Mouse (Mus musculus) spleen, adult 10 weeks (tissue): Measurements from ENCODE around the gene Romo1. TPM values are rescaled to one million over a fixed set of nuclear protein-coding genes. Genes with fewer than 3 reads are reported as not detected.

Source experiments
- polyA plus RNA-seq: library from polyadenylated mRNA; stranded (reverse); fragments of 350-450 nt; fragmentation: Illumina TruSeq; extraction: RNeasy Lipid Tissue Mini Kit (QIAGEN cat#74804); gene quantifications from one replicate; pipeline ENCODE4 v1.2.3, GENCODE M21; 2015; ENCODE audit warnings: low replicate concordance; ENCODE audit not compliant: insufficient read depth

Romo1 gene
- polyA plus RNA-seq = 18.4 TPM

DNA sequence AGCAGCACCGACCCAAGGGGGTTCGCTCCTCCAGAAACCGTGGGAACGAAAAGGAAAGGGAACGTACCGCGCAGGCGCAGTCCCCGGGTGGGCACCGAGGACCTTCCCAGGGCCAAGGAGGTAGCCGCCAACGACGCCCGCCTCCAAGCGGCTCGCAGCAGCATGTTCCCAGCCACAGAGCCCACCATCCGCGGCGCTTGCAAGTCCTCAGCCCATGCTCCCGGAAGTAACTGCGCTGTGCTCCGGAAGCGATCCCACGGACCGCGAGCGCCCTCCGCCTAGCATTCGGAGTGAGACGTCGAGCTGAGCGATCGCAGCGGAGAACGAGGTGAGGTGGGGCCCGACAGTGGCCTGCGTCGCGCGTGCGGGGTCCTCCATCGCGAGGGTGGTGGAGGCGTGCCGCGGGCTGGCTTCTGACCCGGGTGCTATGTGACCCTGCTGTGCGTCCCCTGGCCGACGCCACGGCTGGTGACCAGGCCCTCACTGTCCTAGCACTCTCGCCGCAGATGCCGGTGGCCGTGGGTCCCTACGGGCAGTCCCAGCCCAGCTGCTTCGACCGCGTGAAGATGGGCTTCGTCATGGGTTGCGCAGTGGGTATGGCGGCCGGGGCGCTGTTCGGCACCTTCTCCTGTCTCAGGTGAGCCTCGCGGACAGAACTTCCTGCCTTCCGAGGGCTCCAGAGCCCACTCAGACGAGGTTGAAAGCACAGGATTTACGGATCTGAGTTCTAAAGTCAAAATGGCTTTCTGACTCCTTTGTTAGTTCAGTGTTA, at the start of gene Romo1, which contains the start of gene Nfs1:
TSS of gene Romo1 (plus strand) at position 87 of the 772 bp plus-strand sequence.
TSS of gene Nfs1 (minus strand) at position 234 of the 772 bp plus-strand sequence.

DNA sequence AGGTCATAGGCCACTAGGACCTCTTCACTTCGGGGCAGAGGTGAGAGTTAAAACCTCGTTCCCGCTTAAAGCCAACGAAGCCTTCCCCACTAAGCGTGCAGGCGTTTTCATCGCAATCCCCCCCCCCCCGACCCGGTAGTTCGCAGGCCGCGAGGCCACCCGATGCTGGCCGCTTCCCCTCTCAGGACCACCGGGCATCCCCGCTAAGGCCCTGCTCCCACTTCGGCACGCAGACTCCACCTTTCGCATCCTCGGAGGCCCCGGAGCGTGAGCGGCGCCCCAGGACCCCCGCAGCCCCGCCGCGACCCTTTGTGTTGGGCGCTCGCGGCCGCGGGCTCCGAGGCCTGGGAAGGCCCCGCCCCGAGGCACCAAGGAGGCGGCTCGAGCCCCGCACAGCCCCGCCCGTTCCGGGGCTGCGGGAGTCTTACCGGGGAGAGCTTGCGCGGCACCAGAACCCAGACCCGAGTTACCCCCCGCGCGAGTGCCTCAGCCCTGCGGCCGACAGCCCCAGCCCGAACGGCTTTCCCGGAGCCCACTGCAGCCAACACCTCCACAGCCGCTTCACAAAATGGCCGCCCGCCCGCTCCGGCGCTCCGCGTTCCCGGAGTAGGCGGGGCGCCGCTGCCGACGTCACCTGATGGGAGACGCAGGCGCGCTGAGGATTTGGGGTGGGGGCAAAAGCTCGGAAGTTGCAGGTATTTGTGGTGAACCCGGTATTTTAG, 32.3 kb upstream of the Romo1 start, which contains the start of the genes Cpne1 and Rbm12:
TSS of gene Cpne1 (minus strand) at position 608 of the 722 bp plus-strand sequence.
TSS of gene Rbm12 (minus strand) at position 621 of the 722 bp plus-strand sequence.

DNA sequence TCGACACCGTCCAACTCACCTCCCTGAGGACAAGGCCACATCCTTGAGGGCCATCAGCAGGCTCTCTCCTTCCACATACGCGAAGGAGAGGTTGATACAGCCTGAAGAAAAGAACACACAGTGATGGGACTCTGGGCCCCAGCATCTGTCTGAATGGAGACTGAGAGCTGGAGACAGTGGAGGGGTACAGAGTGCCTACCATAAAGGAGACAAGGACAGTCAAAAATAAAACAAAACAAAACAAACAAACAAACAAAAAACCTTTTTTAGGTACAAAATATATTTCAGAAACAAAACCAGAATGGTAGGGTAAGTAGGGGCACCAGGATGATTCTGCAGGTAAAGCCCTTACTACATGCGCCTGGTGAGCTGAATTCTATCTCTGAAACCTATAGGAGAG, 16.8 kb upstream of the Romo1 start, which contains the start of gene Gm28036:
TSS of gene Gm28036 (minus strand) at position 101 of the 400 bp plus-strand sequence.

DNA sequence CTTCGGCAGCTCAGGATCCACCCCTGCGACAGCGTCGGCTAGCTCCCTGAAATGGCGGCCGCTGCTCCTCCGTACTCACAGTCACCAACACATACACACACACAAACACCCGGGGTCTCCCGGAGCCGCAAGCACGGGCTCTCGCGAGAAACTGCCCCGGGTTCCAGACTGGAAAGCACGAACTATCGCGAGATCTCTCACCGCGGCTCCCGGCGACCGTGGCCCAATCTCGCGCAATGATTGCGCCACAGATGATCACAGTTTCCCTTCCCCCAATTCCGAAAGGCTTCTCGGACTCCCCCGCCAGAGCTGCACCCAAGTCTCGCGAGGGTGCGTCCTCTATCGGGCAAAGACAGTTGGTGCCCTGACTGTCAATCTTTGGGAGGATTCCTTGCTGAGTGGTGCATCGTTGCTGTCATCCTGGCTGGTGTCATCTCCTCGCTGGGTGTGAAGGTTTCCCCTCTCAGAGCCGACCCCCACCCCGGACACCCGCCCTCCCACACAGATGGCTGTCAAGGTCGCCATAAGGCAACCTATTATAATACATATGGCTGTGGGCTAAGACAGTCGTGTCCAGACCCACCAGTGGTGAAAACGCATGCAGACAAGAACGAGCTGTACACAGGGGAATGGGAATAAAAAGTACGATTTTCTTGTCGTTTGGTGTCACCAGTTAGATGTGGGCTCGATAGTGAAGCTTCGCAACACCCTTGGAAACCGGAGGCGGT, 36.4 kb downstream of the Romo1 start, which contains the start of gene Rbm39:
TSS of gene Rbm39 (minus strand) at position 145 of the 728 bp plus-strand sequence.

Other genes with a start within 250 kb of the Romo1 start
- 51.4 TPM for gene Uqcc1, start 213.7 kb upstream of the Romo1 start, polyA plus RNA-seq
- gene Gm15557, start 203.3 kb upstream of the Romo1 start, polyA plus RNA-seq = not detected
- gene Gdf5, start 198.7 kb upstream of the Romo1 start, polyA plus RNA-seq = not detected
- gene Cep250, start 187.6 kb upstream of the Romo1 start, polyA plus RNA-seq = 41.4 TPM
- 3.1 TPM for gene 6430550D23Rik, start 136.1 kb upstream of the Romo1 start, polyA plus RNA-seq
- 49.9 TPM for gene Ergic3, start 136.0 kb upstream of the Romo1 start, polyA plus RNA-seq
- gene Fer1l4, start 91.1 kb upstream of the Romo1 start, polyA plus RNA-seq = not detected
- 0.32 TPM for gene Spag4, start 78.9 kb upstream of the Romo1 start, polyA plus RNA-seq
- gene Cpne1, start 32.1 kb upstream of the Romo1 start, polyA plus RNA-seq = 53.8 TPM
- gene Rbm12, start 32.1 kb upstream of the Romo1 start, polyA plus RNA-seq = 39.7 TPM
- 28.9 TPM for gene Gm28036, start 16.9 kb upstream of the Romo1 start, polyA plus RNA-seq
- gene Nfs1, start 147 bp downstream of the Romo1 start, polyA plus RNA-seq = 30.9 TPM
- 835 TPM for gene Rbm39, start 36.2 kb downstream of the Romo1 start, polyA plus RNA-seq
- gene Phf20, start 52.4 kb downstream of the Romo1 start, polyA plus RNA-seq = 32.8 TPM
- 11.5 TPM for gene Cnbd2, start 168.3 kb downstream of the Romo1 start, polyA plus RNA-seq
- not detected for gene Scand1, start 168.7 kb downstream of the Romo1 start, polyA plus RNA-seq